13 mouse cellular contexts compared by ENCODE assay signal in genomic region chr12:79705501-79706266, GRCm38 (mm10).
DNase-seq lines count a peak whose midpoint lies in the region; ATAC-seq lines count a peak whose summit lies in the region.
"Had no signal": no experiment of that assay in that cellular context is flagged by ENCODE, and none has a peak within 500 bp of the region (broad histone marks: within the 10 kb centered on the region; RNA-seq: fewer than 3 reads in every experiment).

No protein-coding gene starts in this region.

- H3K36me3 ChIP-seq in limb, embryonic 12.5 days: no peaks in the 10 kb centered on the region
- H3K36me3 ChIP-seq in limb, embryonic 10.5 days: no peaks in the 10 kb centered on the region
- H3K36me3 ChIP-seq in embryonic facial prominence, embryonic 15.5 days: no peaks in the 10 kb centered on the region

- no peak for ATAC-seq in limb, embryonic 12.5 days (ENCODE audit: insufficient number of reproducible peaks, insufficient read depth, low FRiP score, low TSS enrichment, low read depth)
- ATAC-seq in embryonic facial prominence, embryonic 15.5 days (ENCODE audit: insufficient number of reproducible peaks, low FRiP score, low TSS enrichment, low read depth): no peak
- ATAC-seq: liver, postnatal 0 days had no signal

- intact Hi-C loops in heart, postnatal 36 days (cut with DNase I): no loop called here

- H3K9me3 ChIP-seq in limb, embryonic 12.5 days: no peaks in the 10 kb centered on the region
- H3K9me3 ChIP-seq in limb, embryonic 10.5 days (replicated peaks): no peaks in the 10 kb centered on the region
- no peaks in the 10 kb centered on the region for H3K9me3 ChIP-seq in embryonic facial prominence, embryonic 15.5 days (replicated peaks)

- H3K4me3 ChIP-seq in limb, embryonic 12.5 days (replicated peaks): no peak overlapping the region
- no peak overlapping the region for H3K4me3 ChIP-seq in limb, embryonic 10.5 days
- H3K4me3 ChIP-seq in embryonic facial prominence, embryonic 15.5 days (replicated peaks): no peak overlapping the region

- H3K27me3 ChIP-seq in limb, embryonic 12.5 days: no peaks in the 10 kb centered on the region
- no peaks in the 10 kb centered on the region for H3K27me3 ChIP-seq in limb, embryonic 10.5 days (ENCODE audit: low read depth, poor library complexity, severe bottlenecking)
- H3K27me3 ChIP-seq in embryonic facial prominence, embryonic 15.5 days: no peaks in the 10 kb centered on the region

- DNase-seq in heart, adult 11 months: peak; percentile 75
- no peak for DNase-seq in heart, postnatal 36 days
- DNase-seq in limb, embryonic 10.5 days (ENCODE audit: low spot score): no peak
- DNase-seq in retina, embryonic 14.5 days (ENCODE audit: low spot score): peak; percentile 46
- no peak for DNase-seq in adrenal gland, postnatal 10 days
- no peak for DNase-seq in embryo, embryonic 10 days (ENCODE audit: low spot score)
- DNase-seq: adrenal gland, postnatal 25 days; cerebellum, adult 11 months; gastrocnemius, postnatal 14 days; kidney, adult 18-20 months; liver, postnatal 0 days had no signal

- no peak overlapping the region for H3K9ac ChIP-seq in limb, embryonic 12.5 days (replicated peaks)
- H3K9ac ChIP-seq in embryonic facial prominence, embryonic 15.5 days: no peak overlapping the region
- H3K9ac ChIP-seq: liver, postnatal 0 days had no signal

- peaks cover 56% of the 10 kb centered on the region for H3K4me1 ChIP-seq in limb, embryonic 12.5 days (replicated peaks)
- peaks cover 51% of the 10 kb centered on the region for H3K4me1 ChIP-seq in limb, embryonic 10.5 days
- peaks cover 55% of the 10 kb centered on the region for H3K4me1 ChIP-seq in embryonic facial prominence, embryonic 15.5 days

- WGBS in limb, embryonic 12.5 days: 44% methylated on average over 11 of the region's 11 CpGs
- 72% methylated on average over 11 of the region's 11 CpGs for WGBS in limb, embryonic 10.5 days
- WGBS in embryonic facial prominence, embryonic 15.5 days: 58% methylated on average over 11 of the region's 11 CpGs

- no peak overlapping the region for H3K4me2 ChIP-seq in limb, embryonic 12.5 days
- H3K4me2 ChIP-seq in embryonic facial prominence, embryonic 15.5 days (replicated peaks): no peak overlapping the region

- peak overlapping the region; percentile 14; the same call in 1 of the 2 replicates for H3K27ac ChIP-seq in limb, embryonic 12.5 days
- no peak overlapping the region for H3K27ac ChIP-seq in limb, embryonic 10.5 days
- H3K27ac ChIP-seq in embryonic facial prominence, embryonic 15.5 days (replicated peaks): peak overlapping the region; percentile 78

Comparison
In these comparisons a context has a peak if more than half of its experiments do, and no peak if none do; other contexts are left out.
1. DNase-seq: peak in heart, adult 11 months (single experiment) and retina, embryonic 14.5 days (single experiment); none in heart, postnatal 36 days (0 of 2), limb, embryonic 10.5 days (single experiment), adrenal gland, postnatal 10 days (single experiment) and embryo, embryonic 10 days (single experiment).